Mouse (Mus musculus): Measurements from ENCODE around the gene Tmed1.
"Not testable (repeated sequence)": the region's sequence is repeated elsewhere in the genome, so short reads cannot be mapped to it uniquely, and the experiment has no call there.

Gene Tmed1

GRCm38 (mm10) chr9:21525142-21525936, 15.3 kb upstream of the Tmed1 start:
- no peak for DNase-seq

- not testable (repeated sequence) for DNase-seq
Observed at GRCm38 (mm10) chr9:21518690-21519089, 8.6 kb upstream of the Tmed1 start.

- DNase-seq = no peak
Observed at GRCm38 (mm10) chr9:21517947-21518495, 8.0 kb upstream of the Tmed1 start.

- DNase-seq = no peak
Observed at GRCm38 (mm10) chr9:21513466-21513865, 3.4 kb upstream of the Tmed1 start.

GRCm38 (mm10) chr9:21511052-21511451, 1.0 kb upstream of the Tmed1 start:
- no peak for DNase-seq

- DNase-seq = no peak
Observed at GRCm38 (mm10) chr9:21510689-21511015, 600 bp upstream of the Tmed1 start.

GRCm38 (mm10) chr9:21508871-21509404, 1.1 kb downstream of the Tmed1 start:
- DNase-seq = peak in 1 of 2 experiments; percentile 21

GRCm38 (mm10) chr9:21507753-21508430, 2.2 kb downstream of the Tmed1 start:
- DNase-seq = no peak

- DNase-seq = no peak
Observed at GRCm38 (mm10) chr9:21505767-21506166, 4.3 kb downstream of the Tmed1 start.

- DNase-seq = no peak
Observed at GRCm38 (mm10) chr9:21503352-21503751, 6.7 kb downstream of the Tmed1 start.

GRCm38 (mm10) chr9:21498284-21498902, 11.7 kb downstream of the Tmed1 start:
- DNase-seq = no peak

- no peak for DNase-seq
Observed at GRCm38 (mm10) chr9:21497664-21498063, 12.4 kb downstream of the Tmed1 start.

GRCm38 (mm10) chr9:21497050-21497542, 13.0 kb downstream of the Tmed1 start:
- no peak for DNase-seq

- DNase-seq = no peak
Observed at GRCm38 (mm10) chr9:21496308-21497049, 13.6 kb downstream of the Tmed1 start.

GRCm38 (mm10) chr9:21494726-21495125, 15.3 kb downstream of the Tmed1 start:
- DNase-seq = no peak

- no peak for DNase-seq
Observed at GRCm38 (mm10) chr9:21493907-21494306, 16.1 kb downstream of the Tmed1 start.

- no peak for DNase-seq
Observed at GRCm38 (mm10) chr9:21490696-21491095, 19.4 kb downstream of the Tmed1 start.

- not testable (repeated sequence) for DNase-seq
Observed at GRCm38 (mm10) chr9:21488246-21488645, 21.8 kb downstream of the Tmed1 start.

- no peak for DNase-seq
Observed at GRCm38 (mm10) chr9:21484065-21484464, 26.0 kb downstream of the Tmed1 start.

GRCm38 (mm10) chr9:21477707-21478106, 32.3 kb downstream of the Tmed1 start:
- no peak for DNase-seq

GRCm38 (mm10) chr9:21472913-21473312, 37.1 kb downstream of the Tmed1 start:
- no peak for DNase-seq
